Mouse (Mus musculus) B cell, adult (primary cell): ENCODE results near the gene Reck. TPM values are rescaled to one million over a fixed set of nuclear protein-coding genes. Genes with fewer than 3 reads are reported as not detected.

Experiments
- total RNA-seq: library from RNA; stranded (reverse); gene quantifications from 4 replicates; pipeline ENCODE4 v1.2.4, GENCODE M21; 2023; ENCODE audit not compliant: inconsistent age

Reck gene
- total RNA-seq: 0.45 to 0.64 TPM (median 0.60 TPM) in 4 replicates

GRCm38 (mm10) chr4:43875160-43875918 lies at the start of gene Reck:
Gene Reck (plus strand): TSS chr4:43875530.

GRCm38 (mm10) chr4:43840101-43840500 lies 35.2 kb upstream of the Reck start, which contains the start of gene Olfr157:
Gene Olfr157 (minus strand): TSS chr4:43840201.

GRCm38 (mm10) chr4:43851265-43851664 lies 24.1 kb upstream of the Reck start, which contains the start of gene Olfr155:
Gene Olfr155 (plus strand): TSS chr4:43851565.

GRCm38 (mm10) chr4:43957292-43957845 lies 82.0 kb downstream of the Reck start, which contains the start of gene Glipr2:
Gene Glipr2 (plus strand): TSS chr4:43957401.

GRCm38 (mm10) chr4:43983181-43983580 lies 107.9 kb downstream of the Reck start, which contains the start of gene Ccin:
Gene Ccin (plus strand): TSS chr4:43983483.

Other genes with a start within 250 kb of the Reck start
- 0.80 to 4.4 TPM (median 1.3 TPM) in 4 replicates for gene Npr2, start 243.6 kb upstream of the Reck start, total RNA-seq
- gene Spag8, start 221.9 kb upstream of the Reck start, total RNA-seq: not detected in 4 replicates
- gene Hint2, start 219.1 kb upstream of the Reck start, total RNA-seq: 13.0 to 19.8 TPM (median 15.5 TPM) in 4 replicates
- gene Tmem8b, start 206.6 kb upstream of the Reck start, total RNA-seq: 2.0 to 3.4 TPM (median 2.9 TPM) in 4 replicates
- gene Fam221b, start 206.4 kb upstream of the Reck start, total RNA-seq: 0.18 TPM in 1 of 4 replicates, not detected in the others
- not detected in 4 replicates for gene Olfr70, start 174.7 kb upstream of the Reck start, total RNA-seq
- gene Olfr71, start 165.3 kb upstream of the Reck start, total RNA-seq: not detected in 4 replicates
- not detected in 4 replicates for gene Hrct1, start 148.3 kb upstream of the Reck start, total RNA-seq
- not detected in 4 replicates for gene Spaar, start 145.5 kb upstream of the Reck start, total RNA-seq
- gene Olfr159, start 104.5 kb upstream of the Reck start, total RNA-seq: not detected in 4 replicates
- gene Olfr156, start 51.6 kb upstream of the Reck start, total RNA-seq: not detected in 4 replicates
- not detected in 4 replicates for gene Olfr157, start 35.3 kb upstream of the Reck start, total RNA-seq
- gene Olfr155, start 24.0 kb upstream of the Reck start, total RNA-seq: not detected in 4 replicates
- gene Glipr2, start 81.9 kb downstream of the Reck start, total RNA-seq: 9.5 to 12.4 TPM (median 10.6 TPM) in 4 replicates
- 0.51 to 0.69 TPM (median 0.51 TPM) in 3 of 4 replicates, not detected in the other for gene Ccin, start 108.0 kb downstream of the Reck start, total RNA-seq
- 202 to 218 TPM (median 215 TPM) in 4 replicates for gene Clta, start 128.9 kb downstream of the Reck start, total RNA-seq
- 45.2 to 61.7 TPM (median 54.2 TPM) in 4 replicates for gene Gne, start 208.6 kb downstream of the Reck start, total RNA-seq